Mouse (Mus musculus): ENCODE data around the gene Abhd2. TPM values are rescaled to one million over a fixed set of nuclear protein-coding genes. Genes with fewer than 3 reads are reported as not detected.

The Abhd2 gene
- polyA plus RNA-seq, 1 experiment from 2014 or later = 60.0 TPM

- H3K27me3 ChIP-seq = no peaks in the 10 kb centered on the region
- ATAC-seq = no peak
- POLR2A ChIA-PET = no interaction called here
- TF ChIP-seq CTCF (IDR thresholded peaks at IDR 0.05) = no peak
- CTCF ChIA-PET = no interaction called here
- no peak for DNase-seq (ENCODE audit: low read depth, low spot score)
- in situ Hi-C loops (cut with MboI; ENCODE audit: low pct_unique_long_range_greater_than_20kb) = no loop called here
These were observed 43.2 kb downstream of the Abhd2 start for GRCm38 (mm10) chr7:79316069-79316695.

- ATAC-seq (no peak), DNase-seq (ENCODE audit: low read depth, low spot score) (no peak)
- in situ Hi-C loops (cut with MboI; ENCODE audit: low pct_unique_long_range_greater_than_20kb) = no loop called here
- H3K27me3 ChIP-seq = no peaks in the 10 kb centered on the region
- TF ChIP-seq CTCF (IDR thresholded peaks at IDR 0.05) = no peak
- POLR2A ChIA-PET = no interaction called here
- CTCF ChIA-PET = interaction anchor here (0.6 kb wide), 1 partner anchor 16 kb away, joined by 3 read pairs; no protein-coding TSS in a partner anchor
These were observed 44.6 kb downstream of the Abhd2 start for GRCm38 (mm10) chr7:79317576-79317975.

- POLR2A ChIA-PET = no interaction called here
- DNase-seq (ENCODE audit: low read depth, low spot score) = no peak
- TF ChIP-seq CTCF (IDR thresholded peaks at IDR 0.05) = no peak
- CTCF ChIA-PET = interaction anchor here (1.1 to 1.3 kb wide), 2 partner anchors 13 to 15 kb away, joined by 3 read pairs; no protein-coding TSS in a partner anchor
- no peaks in the 10 kb centered on the region for H3K27me3 ChIP-seq
- no peak for ATAC-seq
- in situ Hi-C loops (cut with MboI; ENCODE audit: low pct_unique_long_range_greater_than_20kb) = no loop called here
These were observed 45.3 kb downstream of the Abhd2 start for GRCm38 (mm10) chr7:79318110-79318801.

- DNase-seq (ENCODE audit: low read depth, low spot score) = no peak
- CTCF ChIA-PET = interaction anchor here (0.8 kb wide), 1 partner anchor 49 kb away, joined by 3 read pairs; no protein-coding TSS in a partner anchor
- POLR2A ChIA-PET = no interaction called here
These were observed 50.9 kb downstream of the Abhd2 start for GRCm38 (mm10) chr7:79323855-79324254.

GRCm38 (mm10) chr7:79328769-79329168 lies 55.8 kb downstream of the Abhd2 start:
- no peak for ATAC-seq
- POLR2A ChIA-PET = no interaction called here
- no peak for DNase-seq (ENCODE audit: low read depth, low spot score)
- CTCF ChIA-PET = interaction anchor here (0.9 to 3.0 kb wide), 4 partner anchors 14 to 23 kb away, joined by 3 to 9 read pairs (median 4); no protein-coding TSS in a partner anchor
- TF ChIP-seq CTCF (IDR thresholded peaks at IDR 0.05) = no peak
- H3K27me3 ChIP-seq = no peaks in the 10 kb centered on the region
- in situ Hi-C loops (cut with MboI; ENCODE audit: low pct_unique_long_range_greater_than_20kb) = no loop called here

More at GRCm38 (mm10) chr7:79323855-79324254, 50.9 kb downstream of the Abhd2 start:
- TF ChIP-seq CTCF (IDR thresholded peaks at IDR 0.05) = no peak
- H3K27me3 ChIP-seq = no peaks in the 10 kb centered on the region
- in situ Hi-C loops (cut with MboI; ENCODE audit: low pct_unique_long_range_greater_than_20kb) = no loop called here
- no peak for ATAC-seq

- CTCF ChIA-PET = interaction anchor here (1.0 to 1.5 kb wide), 2 partner anchors 10 to 16 kb away, joined by 3 to 5 read pairs; no protein-coding TSS in a partner anchor
- POLR2A ChIA-PET = no interaction called here
- no peak for TF ChIP-seq CTCF (IDR thresholded peaks at IDR 0.05)
These were observed 58.2 kb downstream of the Abhd2 start for GRCm38 (mm10) chr7:79331197-79331596.

GRCm38 (mm10) chr7:79333419-79333818 lies 60.4 kb downstream of the Abhd2 start:
- CTCF ChIA-PET = interaction anchor here (0.9 to 1.5 kb wide), 4 partner anchors 14 to 409 kb away, joined by 3 to 6 read pairs (median 3); no protein-coding TSS in a partner anchor
- no peak for DNase-seq (ENCODE audit: low read depth, low spot score)
- POLR2A ChIA-PET = no interaction called here
- in situ Hi-C loops (cut with MboI; ENCODE audit: low pct_unique_long_range_greater_than_20kb) = no loop called here
- no peak for ATAC-seq
- no peak for TF ChIP-seq CTCF (IDR thresholded peaks at IDR 0.05)
- no peaks in the 10 kb centered on the region for H3K27me3 ChIP-seq

More at GRCm38 (mm10) chr7:79331197-79331596, 58.2 kb downstream of the Abhd2 start:
- DNase-seq (ENCODE audit: low read depth, low spot score) (no peak), ATAC-seq (no peak)
- in situ Hi-C loops (cut with MboI; ENCODE audit: low pct_unique_long_range_greater_than_20kb) = no loop called here
- H3K27me3 ChIP-seq = no peaks in the 10 kb centered on the region

DNA sequence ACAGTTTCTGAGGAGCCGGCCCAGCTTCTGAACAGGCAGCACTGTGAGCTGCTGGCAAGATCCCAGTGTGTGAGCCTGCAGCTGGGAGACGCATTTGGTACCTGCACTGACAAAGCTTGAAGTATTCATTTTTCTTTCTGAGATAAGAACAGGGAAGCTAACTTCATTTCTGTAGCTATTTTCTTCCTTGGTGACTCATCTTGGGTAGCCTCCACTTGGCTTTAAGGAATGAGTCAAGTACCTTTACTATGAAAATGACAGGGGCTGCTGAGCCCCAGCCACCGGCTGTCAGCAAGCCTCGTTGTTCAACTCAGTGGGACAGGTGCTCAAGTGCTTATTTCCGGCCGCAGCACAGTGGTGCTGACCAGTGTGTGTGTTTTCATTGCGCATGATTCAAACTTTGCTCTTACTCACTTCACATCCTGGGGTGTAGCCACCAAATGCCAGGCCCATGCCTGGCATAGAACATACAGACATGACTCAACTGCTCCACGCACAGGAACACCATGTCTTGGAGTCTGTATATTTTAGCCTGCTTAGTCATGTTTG lies 63.4 kb downstream of the Abhd2 start:
- in situ Hi-C loops (cut with MboI; ENCODE audit: low pct_unique_long_range_greater_than_20kb) = no loop called here
- no peaks in the 10 kb centered on the region for H3K27me3 ChIP-seq
- ATAC-seq (peak; percentile 90), DNase-seq (ENCODE audit: low read depth, low spot score) (peak; percentile 63)
- no peak for TF ChIP-seq CTCF (IDR thresholded peaks at IDR 0.05)
- POLR2A ChIA-PET = no interaction called here
- CTCF ChIA-PET = interaction anchor here (1.6 kb wide), 1 partner anchor 10 kb away, joined by 6 read pairs; no protein-coding TSS in a partner anchor

DNA sequence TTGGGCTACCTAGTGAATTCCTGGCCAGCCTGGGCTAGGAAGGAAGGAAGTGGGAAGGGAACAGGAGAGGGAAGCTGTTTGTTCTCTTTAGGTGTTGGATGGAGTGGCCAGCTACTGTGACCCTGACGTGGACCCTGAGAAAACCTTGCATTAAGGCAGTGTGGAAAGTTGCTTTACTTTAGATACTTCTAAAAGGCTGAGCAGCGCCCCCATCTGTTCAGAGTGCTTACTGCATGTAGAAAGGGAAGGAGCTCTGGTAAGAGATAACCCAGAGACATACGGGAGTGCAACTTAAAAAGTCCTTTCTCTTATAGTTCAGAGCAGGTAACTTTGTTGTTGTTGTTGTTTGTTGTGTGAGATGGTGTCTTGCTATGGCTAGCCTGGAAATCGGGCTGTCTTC lies 72.9 kb downstream of the Abhd2 start:
- POLR2A ChIA-PET = interaction anchor here (0.6 to 0.7 kb wide), 2 partner anchors 43 to 430 kb away, joined by 3 to 4 read pairs; no protein-coding TSS in a partner anchor
- in situ Hi-C loops (cut with MboI; ENCODE audit: low pct_unique_long_range_greater_than_20kb) = loop anchor here (10.0 kb wide), 1 partner anchor 431 kb away; the partner anchor contains the start of gene Isg20
- CTCF ChIA-PET = interaction anchor here (0.7 to 2.4 kb wide), 11 partner anchors 10 to 97 kb away, joined by 3 to 9 read pairs (median 4); no protein-coding TSS in a partner anchor

GRCm38 (mm10) chr7:79346555-79347075 lies 73.6 kb downstream of the Abhd2 start:
- no peaks in the 10 kb centered on the region for H3K27me3 ChIP-seq
- ChIA-PET POLR2A (interaction anchor here (0.7 kb wide), 1 partner anchor 44 kb away, joined by 4 read pairs; no protein-coding TSS in a partner anchor), CTCF (interaction anchor here (0.7 to 5.7 kb wide), 11 partner anchors 11 to 113 kb away, joined by 3 to 49 read pairs (median 4); no protein-coding TSS in a partner anchor)
- ATAC-seq (no peak), DNase-seq (ENCODE audit: low read depth, low spot score) (no peak)
- no peak for TF ChIP-seq CTCF (IDR thresholded peaks at IDR 0.05)
- in situ Hi-C loops (cut with MboI; ENCODE audit: low pct_unique_long_range_greater_than_20kb) = loop anchor here (10.0 kb wide), 1 partner anchor 432 kb away; the partner anchor contains the start of gene Isg20

More for the DNA sequence above, 72.9 kb downstream of the Abhd2 start:
- no peak for ATAC-seq
- DNase-seq (ENCODE audit: low read depth, low spot score) = no peak
- peak; percentile 61 for TF ChIP-seq CTCF (IDR thresholded peaks at IDR 0.05)
- no peaks in the 10 kb centered on the region for H3K27me3 ChIP-seq
